Mouse (Mus musculus) retina, adult 2 months (tissue): ENCODE results near the gene Tmem130.
"Not testable (repeated sequence)": the region's sequence is repeated elsewhere in the genome, so short reads cannot be mapped to it uniquely, and the experiment has no call there.

Experiments
- DNase-seq: peaks from one replicate; pipeline ENCODE4 v3.0.0-alpha.2; 2012; ENCODE audit warnings: low read depth, low spot score

The Tmem130 gene

GRCm38 (mm10) chr5:144761161-144761868 lies at the start of gene Tmem130:
Tmem130 (minus strand) TSS chr5:144761818.
- DNase-seq = peak; percentile 61

- DNase-seq = no peak
These were observed 45.3 kb upstream of the Tmem130 start for GRCm38 (mm10) chr5:144806931-144807330.

DNA sequence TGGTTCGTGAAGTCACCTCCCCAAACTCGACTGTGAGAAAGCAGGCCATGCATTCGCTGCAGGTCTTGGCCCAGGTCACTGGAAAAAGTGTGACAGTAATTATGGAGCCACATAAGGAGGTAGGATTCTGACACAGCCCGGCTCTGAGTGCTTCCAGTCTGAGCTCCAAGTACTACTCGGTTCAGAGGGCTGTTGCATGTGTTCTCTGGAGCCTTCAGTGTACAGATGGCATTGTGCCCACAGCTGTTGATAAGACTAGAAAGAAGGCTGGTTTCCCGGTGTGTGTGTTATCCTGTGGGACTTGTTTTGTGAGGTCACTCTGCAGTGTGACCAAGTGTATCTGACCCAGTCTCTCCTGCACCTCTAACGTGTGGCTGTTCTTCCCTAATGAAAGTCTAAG lies 42.6 kb upstream of the Tmem130 start:
- DNase-seq = no peak

GRCm38 (mm10) chr5:144803066-144803465 lies 41.4 kb upstream of the Tmem130 start:
- no peak for DNase-seq

- DNase-seq = no peak
These were observed 35.5 kb upstream of the Tmem130 start for GRCm38 (mm10) chr5:144797116-144797515.

- DNase-seq = peak; percentile 11
These were observed 33.1 kb upstream of the Tmem130 start for GRCm38 (mm10) chr5:144794687-144795086.

- DNase-seq = no peak
These were observed 31.8 kb upstream of the Tmem130 start for GRCm38 (mm10) chr5:144793374-144793773.

GRCm38 (mm10) chr5:144786464-144786863 lies 24.8 kb upstream of the Tmem130 start:
- DNase-seq = no peak

DNA sequence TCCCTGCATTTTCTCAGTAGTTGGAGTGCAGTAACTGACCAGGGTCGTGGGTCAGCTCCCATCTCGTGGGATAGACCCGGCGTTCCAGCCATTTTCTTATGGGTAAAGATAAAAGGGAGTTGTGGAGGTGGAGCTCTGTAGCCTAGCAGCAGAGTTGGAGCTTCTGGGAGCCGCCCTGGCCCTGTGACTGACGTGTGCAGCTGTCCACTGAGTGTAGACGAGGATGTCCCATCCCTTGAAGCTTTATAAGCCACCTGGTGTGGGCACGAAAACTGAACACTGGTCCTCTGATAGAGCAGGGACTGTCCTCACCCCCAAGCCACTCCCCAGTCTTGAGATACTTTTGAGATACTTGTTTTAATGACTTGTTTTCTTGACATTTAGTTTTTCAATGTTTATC lies 19.0 kb upstream of the Tmem130 start:
- no peak for DNase-seq

- DNase-seq = no peak
These were observed 11.6 kb upstream of the Tmem130 start for GRCm38 (mm10) chr5:144773231-144773630.

- no peak for DNase-seq
These were observed 7.5 kb upstream of the Tmem130 start for GRCm38 (mm10) chr5:144769067-144769482.

DNA sequence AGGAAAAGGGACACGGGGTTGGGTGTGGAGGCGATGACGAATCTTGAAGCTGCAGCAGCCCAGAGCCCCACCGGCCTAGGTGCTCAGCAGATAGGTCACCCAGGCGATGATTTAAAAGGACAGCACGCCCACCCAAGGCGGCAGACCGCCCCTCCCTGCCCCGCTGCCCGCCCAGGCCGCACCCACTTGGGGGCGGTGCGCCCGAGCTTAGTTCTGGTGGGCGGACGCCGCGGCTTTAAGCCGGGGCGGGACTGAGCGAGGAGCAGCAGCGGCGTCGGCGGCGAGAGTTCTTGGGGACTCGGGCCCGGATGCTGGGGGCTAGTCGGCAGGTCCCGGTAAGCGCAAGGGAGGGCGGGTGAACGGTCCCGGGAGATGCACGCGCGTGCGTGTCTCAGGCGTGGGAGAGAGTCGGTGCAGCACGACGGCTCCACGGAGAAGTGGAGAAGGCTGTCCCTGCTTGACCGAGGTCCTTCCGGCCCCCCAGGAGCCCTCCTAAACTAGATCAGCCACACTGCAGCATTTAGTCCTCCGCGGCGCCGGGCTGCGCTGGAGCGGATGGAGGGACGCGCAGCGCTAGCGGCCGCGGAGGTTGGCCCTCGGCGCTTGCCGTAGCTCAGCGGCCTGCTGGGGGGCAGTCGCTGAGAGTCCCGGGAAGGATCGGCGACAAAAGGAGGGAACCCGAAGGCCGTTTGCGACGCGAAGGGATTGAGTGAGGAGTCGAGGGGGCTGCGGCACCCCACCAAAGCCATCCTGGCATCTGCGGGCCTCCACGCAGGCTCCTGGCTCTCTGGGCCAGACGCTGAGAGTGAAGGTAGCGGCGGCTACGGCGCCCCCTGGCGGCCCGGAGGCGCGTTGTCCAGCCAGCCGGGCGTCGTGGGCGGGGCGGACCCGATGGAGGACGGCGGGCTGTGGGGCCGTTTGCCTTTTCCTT lies 6.6 kb upstream of the Tmem130 start:
- peak; percentile 88 for DNase-seq

- not testable (repeated sequence) for DNase-seq
These were observed 5.6 kb upstream of the Tmem130 start, which contains the start of gene Trrap for GRCm38 (mm10) chr5:144767106-144767798. Trrap (plus strand) TSS chr5:144767732.

- DNase-seq = no peak
These were observed 5.0 kb upstream of the Tmem130 start for GRCm38 (mm10) chr5:144766646-144767045.

DNA sequence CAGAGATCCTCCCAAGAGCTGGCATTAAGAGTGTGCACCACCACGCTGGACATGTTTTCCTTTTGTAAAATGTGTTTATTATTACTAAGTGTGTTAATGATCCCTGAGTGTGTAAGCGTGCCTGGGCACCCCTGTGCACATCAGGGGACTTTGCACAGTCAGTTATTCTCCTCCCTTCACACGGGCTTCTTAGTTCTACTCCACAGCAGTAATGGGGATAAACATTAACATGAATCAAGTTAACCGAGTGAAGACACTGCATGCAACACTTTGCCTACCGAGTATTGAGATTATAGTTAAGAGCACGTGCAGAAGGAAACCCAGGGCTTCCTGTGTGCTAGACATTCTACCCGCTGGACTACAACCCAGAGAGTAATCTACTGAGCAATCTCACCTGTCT lies 4.4 kb upstream of the Tmem130 start:
- no peak for DNase-seq

GRCm38 (mm10) chr5:144758422-144758821 lies 3.2 kb downstream of the Tmem130 start:
- no peak for DNase-seq

GRCm38 (mm10) chr5:144757402-144757801 lies 4.2 kb downstream of the Tmem130 start:
- DNase-seq = no peak

DNA sequence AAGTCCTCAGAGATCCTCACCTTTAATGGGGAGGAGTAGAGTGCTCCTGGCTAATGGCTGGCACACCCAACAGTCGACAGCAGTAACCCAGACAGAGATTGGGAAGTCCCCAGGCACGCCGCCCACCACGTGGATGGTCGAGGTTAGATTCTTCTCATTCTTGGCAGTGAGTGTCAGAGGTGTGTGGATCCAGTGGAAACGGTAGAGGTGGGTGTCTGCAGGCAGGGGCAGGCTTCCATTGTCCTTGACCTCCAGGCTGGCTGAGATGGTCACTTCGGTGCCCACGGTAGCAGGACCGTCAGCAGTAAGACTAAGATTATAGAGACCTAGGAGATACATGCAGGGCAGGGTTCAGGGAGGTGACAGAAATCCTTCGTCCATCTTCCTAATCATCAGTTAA lies 6.4 kb downstream of the Tmem130 start:
- DNase-seq = no peak

- DNase-seq = peak; percentile 62
These were observed 8.6 kb downstream of the Tmem130 start for GRCm38 (mm10) chr5:144753041-144753440.

DNA sequence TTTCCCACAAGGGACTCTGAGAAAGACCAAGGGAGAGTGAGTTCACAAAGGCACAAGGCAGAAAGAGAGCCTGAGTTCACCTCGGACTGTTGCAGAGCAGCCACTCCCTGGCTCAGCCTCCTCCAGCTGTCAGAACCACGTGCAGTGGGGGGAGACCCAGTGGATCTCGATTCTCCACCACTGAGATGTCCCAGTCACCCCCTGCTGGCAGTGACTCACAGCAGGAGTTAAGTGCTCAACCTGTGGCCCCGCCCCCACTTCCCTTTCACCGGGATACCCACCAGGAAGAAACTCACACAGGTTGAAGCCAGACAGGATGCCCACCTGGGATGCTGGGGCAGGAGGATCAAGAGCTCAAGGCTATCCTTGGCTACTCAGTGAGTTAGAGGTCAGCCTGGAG lies 9.2 kb downstream of the Tmem130 start:
- DNase-seq = no peak

DNA sequence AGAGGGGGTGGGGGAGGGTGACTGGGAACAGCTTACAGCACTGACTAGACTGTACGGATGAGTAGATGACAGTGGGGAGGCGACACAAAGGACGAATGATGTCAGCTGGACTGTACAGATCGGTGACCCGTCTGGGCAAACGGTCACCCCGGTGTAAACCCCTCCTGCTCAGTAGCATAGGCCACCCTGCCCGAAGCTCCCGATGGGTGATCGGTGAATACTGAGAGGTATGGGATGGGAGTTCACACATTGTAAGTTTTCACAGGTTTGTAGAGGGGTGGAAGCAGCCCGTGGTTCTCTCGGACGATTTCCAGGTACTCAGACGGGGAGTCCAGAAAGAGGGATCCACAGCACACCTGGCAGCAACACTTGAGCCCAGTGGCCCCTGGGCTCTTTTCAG lies 24.5 kb downstream of the Tmem130 start:
- DNase-seq = no peak

DNA sequence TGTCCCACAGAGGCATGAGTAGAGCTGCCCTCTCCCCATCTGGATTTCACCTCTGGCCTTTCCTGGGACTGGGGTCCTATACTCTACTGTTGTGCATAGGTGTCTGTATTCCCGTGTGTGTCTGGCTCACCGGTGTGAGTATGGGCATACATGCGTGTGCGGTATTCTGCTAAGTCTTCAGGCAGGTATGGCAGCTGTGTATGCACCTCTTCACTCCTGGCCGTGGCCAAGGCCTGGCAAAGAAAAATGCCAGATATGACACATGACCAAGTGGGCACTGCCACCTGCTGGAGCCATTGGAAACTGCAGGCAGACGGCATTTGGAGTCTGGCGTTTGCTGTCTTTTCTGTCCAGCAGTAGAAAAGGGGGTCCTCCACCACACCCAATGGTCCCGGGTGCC lies 26.7 kb downstream of the Tmem130 start:
- DNase-seq = peak; percentile 36
